Mouse (Mus musculus) layer of hippocampus, adult 18-20 months (tissue): ENCODE measurements around the gene Szt2. TPM values are rescaled to one million over a fixed set of nuclear protein-coding genes. Genes with fewer than 3 reads are reported as not detected.
A peak's percentile ranks its signal among the peaks of the same experiment; 100 is the strongest.

Experiments
- DNase-seq, 2 experiments: peaks; one replicate each; pipeline ENCODE4 v3.0.0; 2022; ENCODE audit warnings: low spot score in 2 of 2
- total RNA-seq, 2 experiments: library from RNA; stranded (reverse); gene quantifications; 2 replicates each; pipeline ENCODE4 v1.2.3; 2021

The Szt2 gene
- total RNA-seq, 2 experiments from 2014 or later = 29.7 to 34.4 TPM

GRCm38 (mm10) chr4:118359211-118359895 is 49.7 kb downstream of the Szt2 start:
- no peak for DNase-seq

- no peak for DNase-seq
Measured at GRCm38 (mm10) chr4:118358159-118358895, 50.7 kb downstream of the Szt2 start.

GRCm38 (mm10) chr4:118357504-118357903 is 51.6 kb downstream of the Szt2 start:
- no peak for DNase-seq

GRCm38 (mm10) chr4:118356738-118357137 is 52.3 kb downstream of the Szt2 start:
- DNase-seq = no peak

GRCm38 (mm10) chr4:118354289-118354688 is 54.8 kb downstream of the Szt2 start:
- no peak for DNase-seq

- no peak for DNase-seq
Measured at GRCm38 (mm10) chr4:118353689-118354088, 55.4 kb downstream of the Szt2 start.

- peak in 1 of 2 experiments; percentile 57 for DNase-seq
Measured at GRCm38 (mm10) chr4:118351828-118352227, 57.2 kb downstream of the Szt2 start.

- DNase-seq = no peak
Measured at GRCm38 (mm10) chr4:118350864-118351263, 58.2 kb downstream of the Szt2 start.

- DNase-seq = no peak
Measured at GRCm38 (mm10) chr4:118347529-118348309, 61.4 kb downstream of the Szt2 start.

GRCm38 (mm10) chr4:118341447-118341846 is 67.6 kb downstream of the Szt2 start:
- no peak for DNase-seq

GRCm38 (mm10) chr4:118336658-118337057 is 72.4 kb downstream of the Szt2 start:
- DNase-seq = peak in 1 of 2 experiments; percentile 59

- DNase-seq = no peak
Measured at GRCm38 (mm10) chr4:118335991-118336390, 73.1 kb downstream of the Szt2 start.

GRCm38 (mm10) chr4:118331777-118332176 is 77.3 kb downstream of the Szt2 start:
- no peak for DNase-seq

- no peak for DNase-seq
Measured at GRCm38 (mm10) chr4:118326476-118326875, 82.6 kb downstream of the Szt2 start.

- DNase-seq = no peak
Measured at GRCm38 (mm10) chr4:118320636-118321035, 88.4 kb downstream of the Szt2 start.

- DNase-seq = no peak
Measured at GRCm38 (mm10) chr4:118319706-118320344, 89.2 kb downstream of the Szt2 start.

GRCm38 (mm10) chr4:118316662-118317061 is 92.4 kb downstream of the Szt2 start:
- no peak for DNase-seq

- DNase-seq = no peak
Measured at GRCm38 (mm10) chr4:118315286-118315685, 93.8 kb downstream of the Szt2 start.
